Mouse (Mus musculus) myocyte (in vitro differentiated cells): Measurements from ENCODE around the gene Miip.

Source experiments
- MYOD1 ChIP-seq, 3 experiments: IDR thresholded peaks; one replicate each; pipeline ENCODE4 v1.6.1; 2011; ENCODE audit warnings: control low read depth in 2 of 3, low read depth in 2 of 3, mild to moderate bottlenecking in 2 of 3, moderate library complexity in 1 of 3; ENCODE audit not compliant: insufficient read length in 2 of 3, control insufficient read depth in 1 of 3
- POLR2A ChIP-seq: IDR thresholded peaks from one replicate; pipeline ENCODE4 v1.6.1; 2011; ENCODE audit warnings: low read depth, mild to moderate bottlenecking, control low read depth, moderate library complexity; ENCODE audit not compliant: insufficient read length
- POLR2AphosphoS2 ChIP-seq: IDR thresholded peaks from one replicate; pipeline ENCODE4 v1.6.1; 2011; ENCODE audit warnings: low read depth, control low read depth; ENCODE audit not compliant: insufficient read length
- TCF12 ChIP-seq: IDR thresholded peaks from one replicate; pipeline ENCODE4 v1.6.1; 2011; ENCODE audit warnings: mild to moderate bottlenecking, control low read depth; ENCODE audit not compliant: poor library complexity, insufficient read depth, severe bottlenecking

- no peak for TF ChIP-seq POLR2A
- no peak for TF ChIP-seq TCF12
- no peak for TF ChIP-seq POLR2AphosphoS2
- TF ChIP-seq MYOD1 (IDR thresholded peaks at IDR 0.05; ENCODE audit: control insufficient read depth in 1 of 3, insufficient read length in 2 of 3, low read depth in 2 of 3), result no peak
These were observed 17.8 kb downstream of the Miip start for GRCm38 (mm10) chr4:147850776-147851175.
